1 mouse cellular context compared by ENCODE assay signal in the genomic region with DNA sequence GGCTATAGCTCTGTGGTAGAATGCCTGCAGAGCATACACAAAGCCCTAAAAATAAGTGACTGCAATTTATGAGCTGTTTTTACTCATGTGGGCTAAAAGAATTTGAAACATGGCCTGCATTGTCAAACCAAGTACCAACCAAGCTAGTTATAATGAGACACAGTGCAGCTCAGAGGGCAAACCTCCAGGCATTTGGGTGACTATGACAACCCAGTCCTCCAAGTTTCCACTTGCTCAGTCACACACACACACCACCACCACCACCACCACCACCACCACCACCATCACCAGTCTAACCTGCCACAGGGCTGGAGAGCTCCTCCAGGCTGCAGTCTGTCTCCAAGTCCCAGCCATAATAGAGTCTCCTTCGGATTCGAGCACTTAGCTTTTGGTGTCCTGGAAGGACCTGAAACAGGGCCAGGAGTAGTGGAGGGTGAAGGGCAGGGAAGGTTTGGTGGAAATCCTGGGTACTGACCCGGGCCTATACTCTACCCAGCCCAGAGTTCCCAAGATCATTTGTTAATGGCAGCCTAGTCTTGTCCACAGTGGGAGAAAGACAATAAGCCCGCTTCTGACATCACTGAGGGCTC.
TF ChIP-seq lines count a peak whose summit lies in the region.

No protein-coding gene starts in this region.

TF ChIP-seq in CH12.LX, 34 proteins besides CTCF, POLR2A, EP300 and RAD21:
- no peak for TF ChIP-seq MAZ (IDR thresholded peaks at IDR 0.05; ENCODE audit: low read depth, low read length)
- TF ChIP-seq CHD2 (IDR thresholded peaks at IDR 0.05; ENCODE audit: low read length): no peak
- no peak for TF ChIP-seq KAT2A (IDR thresholded peaks at IDR 0.05; ENCODE audit: insufficient replicate concordance, low read length)
- TF ChIP-seq ZNF384 (IDR thresholded peaks at IDR 0.05; ENCODE audit: low read depth, low read length): no peak
- TF ChIP-seq MYC (IDR thresholded peaks at IDR 0.05; ENCODE audit: low read depth, low read length): no peak
- no peak for TF ChIP-seq TBP (conservative IDR thresholded peaks at IDR 0.05; ENCODE audit: low read depth, low read length)
- no peak for TF ChIP-seq PAX5 (IDR thresholded peaks at IDR 0.05; ENCODE audit: low read length)
- TF ChIP-seq ZMIZ1 (IDR thresholded peaks at IDR 0.05; ENCODE audit: low read depth, low read length): no peak
- TF ChIP-seq GABPA (IDR thresholded peaks at IDR 0.05; ENCODE audit: insufficient replicate concordance, low read depth, low read length): no peak
- no peak for TF ChIP-seq JUND (conservative IDR thresholded peaks at IDR 0.05; ENCODE audit: low read depth, low read length)
- TF ChIP-seq USF1 (IDR thresholded peaks at IDR 0.05; ENCODE audit: low read depth, low read length): no peak
- TF ChIP-seq SIN3A (IDR thresholded peaks at IDR 0.05; ENCODE audit: low read length): no peak
- TF ChIP-seq MXI1 (IDR thresholded peaks at IDR 0.05; ENCODE audit: low read depth, low read length): no peak
- no peak for TF ChIP-seq SMC3 (IDR thresholded peaks at IDR 0.05; ENCODE audit: low read depth, low read length)
